Mouse (Mus musculus) olfactory bulb, adult 2 months (tissue): ENCODE results near the gene Elk3.

ENCODE experiments used
- CTCF ChIP-seq: fragments of 200-500 bp; IDR thresholded peaks from 2 replicates; pipeline ENCODE4 v1.5.1; 2012; ENCODE audit warnings: low read depth, mild to moderate bottlenecking, low read length, moderate library complexity; ENCODE audit not compliant: insufficient read depth
- POLR2A ChIP-seq: fragments of 200-500 bp; IDR thresholded peaks from 2 replicates; pipeline ENCODE4 v1.6.1; 2012; ENCODE audit warnings: mild to moderate bottlenecking, low read depth, low read length, moderate library complexity; ENCODE audit not compliant: insufficient read depth

DNA sequence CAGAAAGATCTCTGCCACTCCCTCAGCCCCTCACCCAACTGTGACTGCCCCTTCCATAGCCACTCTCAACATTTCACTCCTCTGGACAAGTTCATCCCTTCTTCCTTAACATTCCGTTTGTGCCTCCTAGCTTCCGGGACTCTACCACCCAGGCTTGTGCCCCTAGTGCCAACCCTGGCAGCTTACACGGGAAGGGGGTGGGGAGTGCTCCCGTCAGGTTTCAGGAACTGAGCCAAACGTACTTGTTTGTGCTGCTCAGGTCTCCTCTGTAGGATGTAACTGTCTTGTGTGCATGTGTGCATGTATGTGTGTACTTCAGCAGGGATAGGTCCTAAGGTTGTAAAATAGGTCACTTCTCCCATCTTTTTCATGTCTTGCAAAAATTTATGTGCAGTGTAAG is 51.1 kb downstream of the Elk3 start:
- TF ChIP-seq POLR2A: no peak
- TF ChIP-seq CTCF: no peak
